Mouse (Mus musculus): ENCODE results near the gene Gm9602. TPM values are rescaled to one million over a fixed set of nuclear protein-coding genes. Genes with fewer than 3 reads are reported as not detected.
"Not testable (repeated sequence)": the region's sequence is repeated elsewhere in the genome, so short reads cannot be mapped to it uniquely, and the experiment has no call there.

The Gm9602 gene
- polyA plus RNA-seq (2014; fragmentation: Nextera tagmentation; extraction: Ambion mirVana) = not detected in 2 replicates

DNA sequence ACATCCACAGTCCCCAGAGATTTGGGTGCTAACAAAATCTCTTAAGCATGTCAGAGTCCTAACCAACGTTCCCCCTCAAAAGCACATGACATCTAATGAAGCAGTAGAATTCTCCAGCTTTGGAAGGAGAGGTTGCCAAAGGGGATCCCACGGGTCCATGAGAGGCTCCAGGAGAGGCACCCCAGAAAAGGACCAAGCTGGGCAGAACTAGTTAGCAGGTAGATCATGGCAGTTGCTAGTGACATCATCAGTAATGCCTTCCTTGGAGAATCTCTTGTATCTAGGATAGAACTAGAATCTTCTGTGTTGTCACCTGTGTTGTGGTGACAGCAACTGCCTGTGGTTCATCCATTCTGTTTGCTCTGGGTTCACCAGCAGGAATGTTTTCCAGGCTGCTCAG is at the start of gene Gm9602:
Gene Gm9602 (plus strand): TSS at position 301 of the 400 bp plus-strand sequence.
- not testable (repeated sequence) for H3K4me2 ChIP-seq (ENCODE audit: low read depth, low read length); H3K27ac ChIP-seq (replicated peaks; ENCODE audit: low read depth, low read length); H3K36me3 ChIP-seq (replicated peaks; ENCODE audit: control insufficient read depth, insufficient read depth, low read depth, low read length); H3K27me3 ChIP-seq (ENCODE audit: control insufficient read depth, insufficient read depth, low read length); ATAC-seq (replicated peaks; ENCODE audit: insufficient number of reproducible peaks, low FRiP score, low TSS enrichment, low read depth); H3K4me1 ChIP-seq (ENCODE audit: control insufficient read depth, insufficient read depth, low read length); H3K4me3 ChIP-seq (ENCODE audit: low read depth, low read length); DNase-seq (ENCODE audit: low spot score); H3K9ac ChIP-seq (replicated peaks; ENCODE audit: low read length); H3K9me3 ChIP-seq (replicated peaks; ENCODE audit: control insufficient read depth, low read length)
- no CpG with 5 or more reads among the region's 2 CpGs for WGBS

DNA sequence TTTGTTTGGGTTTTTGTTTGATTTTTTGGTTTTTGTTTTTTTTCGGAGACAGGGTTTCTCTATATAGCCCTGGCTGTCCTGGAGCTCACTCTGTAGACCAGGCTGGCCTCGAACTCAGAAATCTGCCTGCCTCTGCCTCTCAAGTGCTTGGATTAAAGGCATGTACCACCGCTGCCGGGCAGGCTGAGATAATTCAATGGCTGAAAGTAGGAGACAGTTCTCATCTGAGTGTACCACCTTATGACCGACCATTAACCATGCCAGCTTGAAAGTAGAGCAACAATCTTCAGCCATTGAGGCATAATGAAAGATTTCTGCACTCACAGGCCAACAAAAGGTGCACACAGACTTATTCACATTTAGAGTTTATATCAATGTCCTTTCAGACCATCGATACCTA is 30.3 kb downstream of the Gm9602 start:
- H3K27ac ChIP-seq (replicated peaks; ENCODE audit: low read depth, low read length); H3K9ac ChIP-seq (replicated peaks; ENCODE audit: low read length); H3K4me3 ChIP-seq (ENCODE audit: low read depth, low read length); DNase-seq (ENCODE audit: low spot score); H3K4me1 ChIP-seq (ENCODE audit: control insufficient read depth, insufficient read depth, low read length); H3K9me3 ChIP-seq (replicated peaks; ENCODE audit: control insufficient read depth, low read length); ATAC-seq (replicated peaks; ENCODE audit: insufficient number of reproducible peaks, low FRiP score, low TSS enrichment, low read depth); H3K27me3 ChIP-seq (ENCODE audit: control insufficient read depth, insufficient read depth, low read length); H3K4me2 ChIP-seq (ENCODE audit: low read depth, low read length); H3K36me3 ChIP-seq (replicated peaks; ENCODE audit: control insufficient read depth, insufficient read depth, low read depth, low read length): not testable (repeated sequence)
- WGBS = 82% methylated on average over 6 of the region's 6 CpGs

GRCm38 (mm10) chr14:4821950-4822349 is 45.8 kb downstream of the Gm9602 start:
- not testable (repeated sequence) for H3K36me3 ChIP-seq (replicated peaks; ENCODE audit: control insufficient read depth, insufficient read depth, low read depth, low read length); ATAC-seq (replicated peaks; ENCODE audit: insufficient number of reproducible peaks, low FRiP score, low TSS enrichment, low read depth); H3K27me3 ChIP-seq (ENCODE audit: control insufficient read depth, insufficient read depth, low read length); H3K4me2 ChIP-seq (ENCODE audit: low read depth, low read length); H3K4me1 ChIP-seq (ENCODE audit: control insufficient read depth, insufficient read depth, low read length); H3K9me3 ChIP-seq (replicated peaks; ENCODE audit: control insufficient read depth, low read length); H3K4me3 ChIP-seq (ENCODE audit: low read depth, low read length); H3K9ac ChIP-seq (replicated peaks; ENCODE audit: low read length); H3K27ac ChIP-seq (replicated peaks; ENCODE audit: low read depth, low read length); DNase-seq (ENCODE audit: low spot score)
- WGBS = 100% methylated on average over 2 of the region's 7 CpGs

Other genes with a start within 250 kb of the Gm9602 start
- gene Gm3047, start 220.9 kb upstream of the Gm9602 start, polyA plus RNA-seq (2014; fragmentation: Nextera tagmentation; extraction: Ambion mirVana) = not detected in 2 replicates
- gene Gm8159, start 144.0 kb upstream of the Gm9602 start, polyA plus RNA-seq (2014; fragmentation: Nextera tagmentation; extraction: Ambion mirVana) = not detected in 2 replicates
- gene Gm3239, start 112.1 kb upstream of the Gm9602 start, polyA plus RNA-seq (2014; fragmentation: Nextera tagmentation; extraction: Ambion mirVana) = 0.31 and 0.35 TPM in 2 replicates
- gene Gm7876, start 67.1 kb upstream of the Gm9602 start, polyA plus RNA-seq (2014; fragmentation: Nextera tagmentation; extraction: Ambion mirVana) = not detected in 2 replicates
- gene Gm3252, start 49.6 kb upstream of the Gm9602 start, polyA plus RNA-seq (2014; fragmentation: Nextera tagmentation; extraction: Ambion mirVana) = 0.81 and 0.88 TPM in 2 replicates
- not detected in 2 replicates for gene Gm3269, start 61.8 kb downstream of the Gm9602 start, polyA plus RNA-seq (2014; fragmentation: Nextera tagmentation; extraction: Ambion mirVana)
- 1.1 and 1.7 TPM in 2 replicates for gene Gm3264, start 79.2 kb downstream of the Gm9602 start, polyA plus RNA-seq (2014; fragmentation: Nextera tagmentation; extraction: Ambion mirVana)
- not detected in 2 replicates for gene Gm3278, start 116.1 kb downstream of the Gm9602 start, polyA plus RNA-seq (2014; fragmentation: Nextera tagmentation; extraction: Ambion mirVana)
- not detected in 2 replicates for gene Gm8297, start 207.6 kb downstream of the Gm9602 start, polyA plus RNA-seq (2014; fragmentation: Nextera tagmentation; extraction: Ambion mirVana)
- not detected in 2 replicates for gene Gm3298, start 239.6 kb downstream of the Gm9602 start, polyA plus RNA-seq (2014; fragmentation: Nextera tagmentation; extraction: Ambion mirVana)

All from embryonic facial prominence, embryonic 11.5 days (tissue).